Mouse (Mus musculus) spleen, adult 2 months (tissue): Measurements from ENCODE around the gene Fam83e.

Experiments
- CTCF ChIP-seq: fragments of 200-500 bp; IDR thresholded peaks from 2 replicates; pipeline ENCODE4 v1.5.1; 2011; ENCODE audit warnings: mild to moderate bottlenecking, inconsistent platforms; ENCODE audit not compliant: insufficient read depth, insufficient read length, insufficient replicate concordance; ENCODE audit errors: extremely low read depth
- POLR2A ChIP-seq: fragments of 200-500 bp; IDR thresholded peaks from 2 replicates; pipeline ENCODE4 v1.6.1; 2011; ENCODE audit warnings: low read depth, low read length, inconsistent platforms

- no peak for TF ChIP-seq POLR2A
- no peak for TF ChIP-seq CTCF
These were observed 20.6 kb upstream of the Fam83e start for GRCm38 (mm10) chr7:45700301-45701015.
